Mouse (Mus musculus) ES-E14 (cell line): ENCODE results near the gene Satb1.

Source experiments
- CHD2 ChIP-seq: IDR thresholded peaks from 2 replicates; pipeline ENCODE4 v1.6.1; 2014; ENCODE audit warnings: mild to moderate bottlenecking, low read depth, low read length, inconsistent platforms
- MAFK ChIP-seq: IDR thresholded peaks from 2 replicates; pipeline ENCODE4 v1.6.1; 2014; ENCODE audit warnings: mild to moderate bottlenecking, low read depth, low read length, inconsistent platforms; ENCODE audit not compliant: insufficient read depth
- ZC3H11A ChIP-seq: IDR thresholded peaks from 2 replicates; pipeline ENCODE4 v1.6.1; 2012; ENCODE audit warnings: low read depth, mild to moderate bottlenecking, inconsistent platforms, low read length, borderline replicate concordance
- ZNF384 ChIP-seq: IDR thresholded peaks from 2 replicates; pipeline ENCODE4 v1.6.1; 2012; ENCODE audit warnings: low read depth, low read length, inconsistent platforms

GRCm38 (mm10) chr17:51784935-51785334 is 48.2 kb downstream of the Satb1 start:
- no peak for TF ChIP-seq MAFK
- no peak for TF ChIP-seq CHD2
- TF ChIP-seq ZC3H11A, result no peak
- no peak for TF ChIP-seq ZNF384
